Mouse (Mus musculus) cerebellum, adult 9-10 months (tissue): ENCODE results near the gene 4930470P17Rik.

ENCODE experiments used
- DNase-seq: peaks from one replicate; pipeline ENCODE4 v3.0.0; 2022

Gene 4930470P17Rik

DNA sequence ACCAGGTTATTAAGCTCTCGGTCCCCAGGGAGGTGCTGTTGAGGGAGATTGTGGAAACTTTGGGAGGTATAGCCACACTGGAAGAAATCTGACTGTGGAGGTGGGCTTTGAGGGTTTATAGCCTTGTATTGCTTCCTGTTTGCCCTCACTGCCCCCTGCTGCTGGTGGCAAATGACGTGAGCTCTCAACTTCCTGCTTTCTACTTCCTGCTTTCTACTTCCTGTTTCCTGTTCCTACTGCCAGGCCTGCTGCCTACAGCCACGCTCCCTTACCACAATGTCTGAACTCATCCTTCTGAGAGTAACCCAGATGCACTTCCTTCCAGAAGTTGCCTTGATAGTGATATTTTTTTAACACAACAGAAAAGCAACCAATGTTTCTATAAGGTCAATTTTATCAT is 24.3 kb downstream of the 4930470P17Rik start:
- no peak for DNase-seq

DNA sequence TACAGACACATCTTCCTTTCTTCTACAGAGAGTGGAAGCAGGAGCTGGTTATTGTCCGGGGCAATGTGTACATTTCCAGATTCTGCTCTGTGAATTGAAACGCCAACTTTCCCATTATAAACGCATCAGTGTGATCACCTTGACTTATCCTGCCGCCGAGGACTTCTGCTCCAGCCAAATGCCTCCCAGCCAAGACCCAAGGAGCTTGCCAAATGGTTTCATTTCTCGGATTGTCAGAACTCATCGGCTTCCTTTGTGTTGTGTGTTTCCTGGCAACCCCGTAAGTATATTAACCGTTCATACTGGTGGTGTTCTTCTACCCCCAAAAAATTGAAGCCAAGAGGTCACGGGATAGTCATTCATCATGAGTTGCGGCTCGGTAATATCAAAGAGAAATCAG is 25.7 kb downstream of the 4930470P17Rik start:
- DNase-seq: no peak

DNA sequence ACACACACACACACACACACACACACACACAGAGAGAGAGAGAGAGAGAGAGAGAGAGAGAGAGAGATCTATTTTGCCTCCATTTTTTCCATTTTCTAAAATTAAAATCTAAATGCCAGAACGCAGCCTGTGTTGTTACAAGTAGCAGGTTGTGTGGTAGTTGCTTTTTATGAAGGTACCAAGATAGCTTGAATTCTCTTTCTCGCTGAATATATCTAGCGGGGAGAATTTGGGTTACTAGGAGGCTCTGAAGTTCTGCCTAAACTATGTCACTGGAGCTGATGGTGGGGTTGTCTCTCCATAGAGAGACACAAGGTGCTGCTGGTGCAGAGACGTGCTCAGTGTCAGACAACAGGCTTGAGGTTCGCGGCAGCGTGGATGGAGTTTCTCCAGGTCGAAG is 36.8 kb downstream of the 4930470P17Rik start:
- DNase-seq: no peak

DNA sequence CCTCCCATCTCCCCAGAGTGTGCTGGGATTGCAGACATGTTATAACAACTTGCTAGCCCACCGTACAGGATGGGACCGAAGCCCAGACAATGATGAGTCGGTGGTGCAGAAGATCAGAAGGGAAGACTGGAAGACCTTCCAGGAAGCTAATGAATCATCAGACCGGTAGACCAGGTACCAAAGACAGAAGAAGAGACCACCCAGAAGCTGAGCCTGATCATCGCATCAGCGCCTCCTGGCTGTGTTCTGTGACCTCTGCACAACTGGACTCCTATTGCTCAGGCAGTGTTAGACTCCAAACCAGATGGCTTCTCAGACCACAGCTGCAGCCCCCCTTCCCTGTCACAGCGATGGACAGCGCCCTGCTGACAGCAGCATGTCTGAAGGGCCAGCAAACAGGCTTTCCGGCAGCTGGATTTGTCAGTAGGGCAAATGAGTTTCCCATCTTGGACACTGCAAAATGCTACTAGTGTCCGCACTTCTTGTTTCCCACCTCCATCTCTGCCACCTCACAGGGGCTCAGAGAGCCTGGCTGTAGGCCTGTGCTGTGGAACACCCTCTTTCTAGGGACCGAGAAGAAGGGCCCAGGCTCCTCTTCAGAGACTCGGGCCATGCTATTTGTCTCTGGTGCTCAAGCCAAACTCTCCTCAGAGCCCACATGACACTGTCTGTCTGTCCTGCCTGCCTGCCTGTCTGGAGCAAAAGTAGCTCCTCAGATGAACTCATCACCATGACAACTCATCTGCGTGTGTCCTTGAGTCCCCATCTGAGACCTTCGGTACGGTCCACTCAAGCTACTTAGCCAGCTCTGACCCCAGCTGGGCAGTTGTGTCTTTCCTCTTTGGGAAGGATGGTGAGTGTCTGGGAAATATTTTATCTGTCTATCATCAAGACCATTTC is 37.6 kb downstream of the 4930470P17Rik start:
- no peak for DNase-seq

DNA sequence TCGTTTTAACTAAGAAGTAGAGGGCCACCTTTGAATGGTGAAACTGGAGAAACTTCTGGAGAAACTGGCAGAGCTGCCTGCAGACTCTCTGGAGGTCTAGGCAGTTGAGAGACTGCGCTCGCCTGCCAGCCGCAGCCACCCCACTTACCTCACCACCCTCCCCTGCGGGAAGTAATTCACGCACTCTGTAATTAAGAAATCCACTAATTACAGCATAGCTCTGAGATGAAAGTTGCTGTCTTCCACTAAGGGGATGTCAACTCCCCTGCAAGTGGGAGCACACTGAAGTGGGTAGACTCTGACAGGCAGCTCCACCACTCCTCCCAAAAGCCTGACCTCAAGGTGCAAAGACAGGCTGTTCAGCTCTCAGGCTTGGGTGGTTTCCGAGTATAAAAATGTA is 49.7 kb downstream of the 4930470P17Rik start:
- DNase-seq: no peak

DNA sequence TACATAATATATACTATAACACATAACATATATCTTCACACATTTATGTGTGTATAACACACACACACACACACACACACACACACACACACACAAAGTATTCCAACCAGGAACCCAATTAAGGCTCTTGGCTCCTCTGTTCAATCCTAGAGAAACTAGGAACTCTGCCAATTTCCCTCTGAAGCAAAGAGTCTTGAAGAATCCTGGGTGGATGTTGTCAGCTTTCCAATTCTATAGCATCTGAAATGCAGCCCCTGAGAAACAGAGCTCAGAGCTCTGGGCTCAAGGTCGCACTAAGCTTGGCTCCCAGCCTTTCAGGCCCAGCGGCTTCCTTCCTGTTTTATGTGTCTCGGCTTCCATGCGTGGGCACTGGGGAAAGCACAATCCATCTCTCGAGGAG is 51.6 kb downstream of the 4930470P17Rik start:
- DNase-seq: no peak

DNA sequence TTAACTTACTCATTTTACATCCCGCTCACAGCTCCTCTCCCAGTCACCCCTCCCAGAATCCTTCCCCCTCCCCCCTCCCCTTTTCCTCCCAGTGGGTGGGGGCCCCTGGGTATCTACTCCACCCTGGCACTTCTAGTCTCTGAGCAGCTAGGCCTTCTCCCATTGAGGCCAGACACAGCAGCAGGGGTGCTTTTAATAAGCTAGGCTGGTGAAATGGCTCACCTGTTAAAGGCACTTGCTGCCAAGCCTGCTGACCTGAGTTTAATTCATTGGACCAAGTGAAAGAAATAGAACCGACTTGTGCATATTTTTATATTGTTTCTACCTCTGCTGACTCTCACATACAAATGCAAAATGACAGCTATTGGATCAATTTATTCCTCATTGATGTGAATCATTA is 52.7 kb downstream of the 4930470P17Rik start:
- DNase-seq: no peak

DNA sequence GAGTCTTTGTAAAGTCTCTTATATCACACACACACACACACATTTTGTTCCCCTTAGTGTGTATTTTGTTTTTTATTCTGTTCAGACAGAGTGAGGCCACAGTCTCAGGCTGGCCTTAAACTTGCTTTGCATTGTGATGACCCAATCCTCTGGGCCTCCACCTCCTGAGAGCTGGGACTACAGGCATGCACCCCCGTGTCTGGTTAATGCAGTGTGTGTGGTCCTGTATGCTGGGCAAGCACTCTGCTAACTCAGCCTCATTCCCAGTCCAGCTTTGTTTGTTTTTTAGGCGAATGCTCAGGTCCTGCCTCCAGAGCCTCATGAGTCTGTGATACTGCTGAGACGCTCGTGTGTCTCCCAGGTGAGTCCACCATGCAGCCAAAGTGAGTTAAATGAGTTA is 53.8 kb downstream of the 4930470P17Rik start:
- no peak for DNase-seq

DNA sequence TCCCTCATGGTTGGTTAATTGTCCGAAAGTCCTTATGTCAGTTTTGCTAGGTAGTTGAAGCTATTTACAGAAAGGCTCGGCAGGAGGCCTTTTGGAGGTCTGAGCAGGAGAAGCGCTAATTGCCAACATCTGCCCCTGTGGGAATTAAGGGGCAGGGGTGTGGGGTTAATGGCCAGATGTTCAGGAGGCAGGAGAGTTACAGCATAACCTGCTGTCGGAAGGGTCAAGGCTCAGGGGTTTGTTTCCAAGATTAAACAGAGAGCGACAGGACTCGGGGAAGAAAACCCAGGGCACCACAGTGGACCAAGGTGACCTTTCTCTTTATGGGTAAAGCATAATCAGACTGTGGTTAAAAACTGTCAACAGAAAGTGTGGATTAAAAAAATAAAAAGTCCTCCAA is 54.3 kb downstream of the 4930470P17Rik start:
- DNase-seq: no peak

DNA sequence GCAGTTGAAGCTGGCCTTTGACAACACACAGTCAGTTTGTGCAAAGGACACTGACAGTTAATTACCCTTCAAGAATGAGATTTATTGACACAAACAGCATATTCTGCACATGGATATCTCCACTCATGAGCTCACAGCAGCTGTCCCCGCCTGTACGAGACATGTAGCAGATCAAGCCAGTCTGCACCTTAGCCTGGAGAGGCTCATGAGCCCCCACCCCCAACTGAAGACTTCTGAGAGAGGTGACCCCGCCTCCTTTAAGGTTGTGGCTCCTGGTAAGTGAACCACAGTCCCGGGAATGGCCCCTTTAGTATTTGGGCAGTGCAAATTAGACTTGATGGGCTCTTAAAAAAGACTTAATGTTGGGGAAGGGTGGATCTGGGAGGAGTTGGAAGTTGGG is 56.1 kb downstream of the 4930470P17Rik start:
- DNase-seq: no peak

DNA sequence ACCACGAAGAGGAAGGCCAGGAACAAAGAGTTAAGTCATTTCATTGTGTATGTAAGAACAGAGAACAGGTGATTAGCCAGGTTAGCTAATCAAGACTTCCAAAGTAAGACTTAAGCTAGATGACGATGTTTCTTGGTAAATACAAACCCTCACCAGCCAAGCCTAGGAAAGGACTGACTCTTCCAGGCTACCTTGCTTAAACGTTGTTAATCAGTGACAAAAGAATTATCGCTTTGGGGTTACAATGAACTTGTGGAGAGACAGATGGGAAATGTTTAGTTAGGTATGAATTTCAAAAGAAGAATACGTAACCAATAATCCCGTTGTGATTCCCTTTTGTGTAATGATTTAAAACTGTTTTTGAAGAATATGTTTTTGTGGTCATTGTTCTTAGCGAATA is 56.9 kb downstream of the 4930470P17Rik start:
- no peak for DNase-seq

DNA sequence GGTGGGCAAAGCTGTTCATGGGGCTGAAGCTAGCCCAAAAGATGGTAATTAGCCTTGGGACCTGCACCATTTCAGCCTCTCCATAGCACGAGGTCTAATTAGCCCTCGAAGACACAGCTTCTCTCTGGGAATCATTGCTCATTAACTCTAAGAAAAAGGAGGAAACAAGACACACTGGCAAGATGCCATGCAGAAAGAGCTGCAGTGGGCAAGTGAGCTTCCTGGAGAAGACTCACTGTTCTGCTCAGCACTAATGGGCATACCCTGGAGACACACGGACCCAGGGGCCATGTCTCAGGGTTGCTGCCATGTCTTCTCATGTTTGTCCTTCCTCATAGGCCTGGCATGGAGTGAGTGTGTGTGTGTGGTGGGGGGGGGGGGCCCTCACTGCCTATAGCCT is 57.7 kb downstream of the 4930470P17Rik start:
- DNase-seq: no peak

DNA sequence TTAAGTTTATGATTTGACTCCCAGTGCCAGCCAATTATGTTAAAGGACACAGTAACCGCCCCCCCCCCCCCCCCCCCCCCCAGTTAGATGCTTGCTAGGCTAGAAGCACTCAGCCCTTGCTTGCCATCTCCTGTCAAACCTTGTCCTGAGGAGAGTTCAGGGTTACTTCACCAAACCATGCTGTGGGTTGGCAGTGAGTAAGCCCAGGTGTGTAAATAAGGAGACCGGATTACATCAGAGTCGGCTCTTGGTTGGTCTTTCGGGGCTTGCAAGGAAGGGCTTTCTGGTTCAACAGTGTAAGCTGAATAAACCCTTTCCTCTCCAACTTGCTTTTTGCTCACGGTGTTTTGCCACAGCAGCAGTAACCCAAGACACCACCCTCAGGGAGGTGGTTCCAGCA is 58.2 kb downstream of the 4930470P17Rik start:
- no peak for DNase-seq

DNA sequence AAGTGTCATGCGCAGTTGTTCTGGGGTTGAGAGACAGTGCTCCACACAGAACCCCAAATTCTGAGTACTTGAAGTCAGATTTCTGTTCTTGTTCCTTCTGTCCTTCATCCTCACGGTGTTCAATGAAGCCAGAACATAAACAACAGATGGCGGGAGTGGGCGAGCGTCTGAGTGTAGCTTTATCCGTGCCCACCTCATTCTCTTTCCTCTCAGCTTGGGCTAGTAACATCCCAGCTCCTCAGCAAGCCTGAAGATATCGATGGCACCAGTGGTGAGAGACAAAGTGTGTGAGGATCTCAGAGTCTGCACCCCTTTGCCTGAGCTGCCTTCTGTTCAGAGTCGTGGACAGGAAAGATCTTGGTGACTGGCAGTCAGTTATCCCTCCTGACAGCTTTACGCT is 62.6 kb downstream of the 4930470P17Rik start:
- no peak for DNase-seq

DNA sequence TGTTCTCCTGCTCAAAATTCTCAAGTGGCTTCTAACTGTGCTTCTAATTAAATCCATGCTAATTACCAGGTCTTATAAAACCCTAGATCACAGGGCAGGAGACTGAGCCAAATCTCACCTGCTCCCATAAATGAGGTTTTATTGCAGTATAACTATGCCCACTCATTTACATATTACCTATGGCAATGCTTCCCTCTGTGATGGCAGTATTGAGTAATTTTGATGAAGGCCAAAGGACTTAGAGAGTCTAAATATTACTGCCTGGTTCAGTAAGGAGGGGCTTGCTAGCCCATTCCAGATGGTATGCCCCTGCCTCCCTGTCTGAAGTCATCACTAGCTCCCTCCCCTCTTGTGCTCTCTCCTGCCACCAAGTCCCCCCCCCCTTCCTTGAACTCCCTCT is 66.0 kb downstream of the 4930470P17Rik start:
- DNase-seq: no peak

DNA sequence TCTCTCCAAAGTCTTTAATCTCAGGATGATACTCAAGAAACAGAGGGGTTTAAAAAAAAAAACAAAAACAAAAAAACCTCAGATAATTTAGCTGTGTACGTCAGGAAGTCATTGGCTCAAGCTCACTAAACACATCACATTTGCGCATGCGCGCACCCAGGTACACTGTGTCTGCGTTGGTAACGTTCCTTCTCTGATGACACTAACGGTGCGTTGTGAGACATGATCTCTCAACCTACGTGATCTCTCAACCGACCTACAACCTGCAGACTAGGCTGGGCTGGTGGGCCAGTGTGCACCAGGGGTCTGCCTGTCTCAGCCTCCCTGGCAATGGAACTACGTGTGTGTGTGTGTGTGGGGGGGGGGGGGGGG is 67.0 kb downstream of the 4930470P17Rik start:
- DNase-seq: no peak

DNA sequence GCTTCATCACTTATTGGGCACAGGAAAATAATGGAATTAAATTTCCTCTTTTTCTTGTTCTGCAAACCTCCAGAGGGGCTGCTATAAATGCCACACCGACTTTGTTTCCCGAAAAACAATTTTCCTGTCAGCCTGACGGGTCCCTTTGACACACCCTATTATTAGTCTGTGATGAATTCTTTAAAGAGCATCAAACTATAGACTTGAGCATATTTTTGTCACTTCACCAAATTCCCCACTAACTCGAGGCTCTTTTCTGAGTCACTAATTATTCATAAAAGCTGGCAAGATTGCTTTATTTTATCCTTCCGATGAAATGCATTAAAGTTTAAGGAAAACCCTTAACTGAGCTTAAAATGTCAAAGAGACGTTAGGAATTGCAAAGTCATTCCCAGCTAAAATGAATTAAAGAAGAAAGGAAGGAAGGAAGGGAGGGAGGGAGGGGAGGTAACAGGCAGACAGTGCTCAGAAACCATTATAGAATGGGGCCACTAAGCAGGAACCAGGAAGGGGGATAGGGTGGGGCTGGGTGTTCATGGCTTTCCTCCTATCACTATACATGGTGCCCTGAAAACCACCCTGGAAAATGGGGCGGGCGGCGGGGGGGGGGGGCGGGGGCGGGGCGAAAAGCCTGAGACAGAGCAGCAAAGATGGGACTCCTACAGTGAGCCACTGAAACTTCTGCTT is 67.6 kb downstream of the 4930470P17Rik start:
- no peak for DNase-seq

DNA sequence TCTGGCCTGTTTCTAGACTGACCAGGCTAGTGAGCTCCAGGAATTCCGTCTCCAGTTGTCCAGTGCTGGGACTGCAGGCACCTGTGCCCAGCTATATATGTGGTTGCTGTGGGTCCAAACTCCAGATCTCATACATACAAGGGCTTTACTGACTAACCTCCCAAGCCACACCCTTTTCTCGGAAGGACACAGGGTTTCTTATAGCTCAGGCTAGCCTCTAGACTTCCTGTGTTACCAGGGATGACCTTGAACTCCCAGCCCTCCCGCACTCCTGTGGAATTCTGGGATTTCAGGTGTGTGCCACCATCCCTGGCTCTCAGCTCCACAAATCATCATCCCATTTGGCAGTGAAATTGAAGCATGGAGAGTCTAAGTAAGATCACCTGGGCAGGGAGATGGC is 71.6 kb downstream of the 4930470P17Rik start:
- DNase-seq: no peak

DNA sequence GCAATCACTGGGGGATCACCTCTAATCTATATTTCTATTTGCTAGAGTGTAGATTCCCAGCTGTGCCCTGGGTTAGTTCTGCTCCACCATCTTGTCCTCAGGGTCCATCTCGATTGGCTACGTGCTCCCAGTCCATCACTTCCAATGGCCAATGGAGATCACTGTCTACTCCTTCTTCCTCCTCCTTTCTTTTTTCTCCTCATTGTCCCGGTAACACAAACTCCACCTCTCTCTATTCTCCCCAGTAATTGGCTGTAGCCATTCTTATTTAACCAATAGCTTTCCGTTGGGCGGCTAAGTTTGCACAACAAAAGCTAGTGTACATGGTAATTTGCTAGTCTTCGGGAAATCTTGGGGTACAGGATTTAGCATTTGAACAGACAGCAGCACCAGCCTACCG is 72.1 kb downstream of the 4930470P17Rik start:
- no peak for DNase-seq
